Mouse (Mus musculus) liver, embryonic 16.5 days (tissue): Measurements from ENCODE around the gene Atp13a3. TPM values are rescaled to one million over a fixed set of nuclear protein-coding genes. Genes with fewer than 3 reads are reported as not detected.
"Not testable (repeated sequence)": the region's sequence is repeated elsewhere in the genome, so short reads cannot be mapped to it uniquely, and the experiment has no call there.

ENCODE experiments used
- ATAC-seq: fragments of 200-750 bp; cut with Nextera tagmentation; 2 replicates; pipeline ENCODE4 v1.8.0; 2017; ENCODE audit warnings: low read depth, mild to moderate bottlenecking, moderate number of reproducible peaks, moderate library complexity
- H3K27ac ChIP-seq: fragments of 300-500 bp; sonication (generic); 2 replicates; pipeline ENCODE4 v1.5.1; 2014; ENCODE audit warnings: mild to moderate bottlenecking, low read length
- H3K27me3 ChIP-seq: fragments of 300-500 bp; sonication (generic); 2 replicates; pipeline ENCODE4 v1.6.1; 2014; ENCODE audit warnings: low read depth, low read length, mixed read lengths; ENCODE audit not compliant: control insufficient read depth, insufficient read depth
- H3K36me3 ChIP-seq: fragments of 300-500 bp; sonication (generic); 2 replicates; pipeline ENCODE4 v1.6.1; 2014; ENCODE audit warnings: mild to moderate bottlenecking; ENCODE audit not compliant: control insufficient read depth, insufficient read depth
- H3K4me1 ChIP-seq: fragments of 300-500 bp; sonication (generic); 2 replicates; pipeline ENCODE4 v1.6.1; 2014; ENCODE audit warnings: low read depth, low read length, mixed read lengths; ENCODE audit not compliant: control insufficient read depth
- H3K4me2 ChIP-seq: fragments of 300-500 bp; sonication (generic); 2 replicates; pipeline ENCODE4 v1.6.1; 2014; ENCODE audit warnings: low read depth, low read length, mixed read lengths
- H3K4me3 ChIP-seq: fragments of 300-500 bp; sonication (generic); 2 replicates; pipeline ENCODE4 v1.5.1; 2014; ENCODE audit warnings: low read depth, mild to moderate bottlenecking, low read length
- H3K9ac ChIP-seq: fragments of 300-500 bp; sonication (generic); 2 replicates; pipeline ENCODE4 v1.6.1; 2014; ENCODE audit warnings: low read depth, low read length
- H3K9me3 ChIP-seq: fragments of 300-500 bp; sonication (generic); replicated peaks from 2 replicates; pipeline ENCODE4 v1.6.1; 2016; ENCODE audit warnings: low read length; ENCODE audit not compliant: control insufficient read depth
- WGBS: fragments of 180-500 bp; shearing (Covaris S2); extraction: QIAGEN DNeasy Blood & Tissue Kit; methylation state at CpG from one replicate; pipeline ENCODE4 v1.1.7; 2014; ENCODE audit not compliant: insufficient replicate concordance; 5-methylcytosine and 5-hydroxymethylcytosine counted together
- polyA plus RNA-seq: library from polyadenylated mRNA; unstranded; fragments of >200 nt; fragmentation: Nextera tagmentation; extraction: Ambion mirVana; gene quantifications from 2 replicates; pipeline ENCODE4 v1.2.1, GENCODE M21; 2015

Atp13a3 gene
- 5.1 and 6.0 TPM in 2 replicates for polyA plus RNA-seq

DNA sequence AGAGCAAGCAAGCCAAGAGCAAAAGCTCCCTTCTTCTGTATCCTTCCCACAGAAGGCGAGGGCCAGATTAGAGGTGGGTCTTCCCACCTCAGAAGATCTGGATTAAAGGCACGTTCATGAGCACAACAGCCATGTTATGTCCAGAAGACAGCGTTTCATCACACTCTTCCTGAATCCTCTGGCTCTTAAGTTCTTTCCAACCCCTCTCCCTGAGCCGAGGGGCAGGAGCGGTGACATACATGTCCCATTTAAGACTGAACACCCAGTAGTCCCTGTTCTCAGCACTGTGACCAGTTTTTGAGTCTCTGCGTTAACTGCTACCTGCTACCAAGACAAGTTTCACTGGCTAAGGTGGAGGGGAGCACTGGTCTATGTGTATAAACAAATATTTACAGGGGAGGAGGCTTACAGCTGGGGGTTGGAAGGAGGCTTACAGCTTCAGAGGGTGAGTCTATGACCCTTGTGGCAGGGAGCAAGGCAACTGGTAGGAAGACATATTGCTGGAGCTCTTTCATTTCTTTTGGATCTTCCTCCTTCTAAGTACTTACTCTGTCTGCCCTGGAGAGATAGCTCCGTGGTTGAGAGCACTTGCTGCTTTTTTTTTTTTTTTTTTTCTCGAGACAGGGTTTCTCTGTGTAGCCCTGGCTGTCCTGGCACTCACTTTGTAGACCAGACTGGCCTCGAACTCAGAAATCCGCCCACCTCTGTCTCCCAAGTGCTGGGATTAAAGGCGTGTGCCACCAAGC is at the start of gene Atp13a3:
Atp13a3 (minus strand) TSS at position 51 of the 746 bp plus-strand sequence.
- Histone ChIP-seq H3K4me2 (no peak within 1 kb of the TSS), H3K9me3 (no peaks in the 10 kb centered on the region), H3K4me3 (no peak within 1 kb of the TSS), H3K36me3 (no peaks in the 10 kb centered on the region), H3K9ac (no peak within 1 kb of the TSS), H3K27ac (no peak within 1 kb of the TSS), H3K27me3 (no peaks in the 10 kb centered on the region), H3K4me1 (peaks cover 24% of the 10 kb centered on the region)
- ATAC-seq: no peak
- WGBS: 57% methylated on average over 11 of the region's 11 CpGs

DNA sequence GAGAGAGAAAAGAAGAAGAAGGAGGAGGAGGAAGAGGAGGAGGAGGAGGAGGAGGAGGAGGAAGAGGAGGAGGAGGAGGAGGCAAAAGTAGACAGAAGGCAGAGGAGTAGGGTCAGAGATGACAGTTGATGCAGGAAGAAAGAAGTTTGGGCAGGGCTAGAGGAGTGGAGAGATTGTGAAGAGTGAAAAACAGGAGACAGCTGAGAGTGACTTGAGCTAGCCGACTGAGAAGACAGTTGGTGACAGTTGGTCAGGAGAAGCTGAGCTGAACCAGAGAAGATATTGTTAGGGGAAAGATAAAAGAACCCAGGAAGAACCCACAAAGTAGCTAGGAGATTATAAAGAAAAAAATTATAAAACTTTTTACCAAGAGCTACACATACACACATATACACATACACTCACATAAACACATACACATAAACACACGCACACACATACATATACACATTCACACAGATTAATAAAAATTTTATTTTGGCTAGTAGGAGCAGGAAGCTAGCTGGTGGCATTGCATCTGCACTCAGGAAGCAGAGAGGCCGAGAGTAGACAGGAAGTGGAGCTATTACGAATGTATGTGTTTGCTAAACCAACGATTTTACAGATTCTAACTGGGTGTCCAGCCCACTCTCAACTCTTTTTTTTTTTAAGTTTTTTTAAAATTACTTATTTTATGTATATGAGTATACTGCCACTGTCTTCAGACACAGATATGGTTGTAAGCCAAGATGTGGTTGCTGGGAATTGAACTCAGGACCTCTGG is 47.6 kb upstream of the Atp13a3 start:
- H3K27ac ChIP-seq: peak overlapping the region; percentile 10
- no peaks in the 10 kb centered on the region for H3K9me3 ChIP-seq
- no peaks in the 10 kb centered on the region for H3K36me3 ChIP-seq
- peaks cover 18% of the 10 kb centered on the region for H3K4me1 ChIP-seq
- no peak overlapping the region for H3K4me3 ChIP-seq
- no peak overlapping the region for H3K4me2 ChIP-seq
- H3K9ac ChIP-seq: no peak overlapping the region
- ATAC-seq: peak; percentile 36; the same call in 1 of the 2 replicates
- WGBS: 10% methylated on average over 5 of the region's 5 CpGs
- H3K27me3 ChIP-seq: no peaks in the 10 kb centered on the region

DNA sequence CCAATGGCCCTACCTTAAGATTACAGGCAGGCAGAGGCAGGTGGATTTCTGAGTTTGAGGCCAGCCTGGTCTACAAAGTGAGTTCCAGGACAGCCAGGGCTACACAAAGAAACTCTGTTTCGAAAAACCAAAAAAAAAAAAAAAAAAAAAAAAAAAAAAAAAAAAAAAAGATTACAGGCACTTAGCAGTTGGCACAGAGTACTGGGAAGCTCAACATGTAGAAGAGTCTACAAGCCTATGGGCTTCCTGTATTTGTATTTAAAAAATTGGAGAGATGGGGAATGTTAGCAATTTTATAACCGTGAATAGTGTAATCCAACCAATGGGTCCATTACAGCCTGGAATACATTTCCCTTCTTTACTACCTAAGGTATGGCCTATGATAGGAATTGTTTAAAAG is 45.4 kb upstream of the Atp13a3 start:
- ATAC-seq, H3K9ac ChIP-seq, H3K27ac ChIP-seq, H3K4me2 ChIP-seq, H3K4me3 ChIP-seq, H3K36me3 ChIP-seq, H3K27me3 ChIP-seq, H3K9me3 ChIP-seq: not testable (repeated sequence)
- 79% methylated on average over 2 of the region's 2 CpGs for WGBS
- H3K4me1 ChIP-seq: peaks cover 12% of the 10 kb centered on the region

DNA sequence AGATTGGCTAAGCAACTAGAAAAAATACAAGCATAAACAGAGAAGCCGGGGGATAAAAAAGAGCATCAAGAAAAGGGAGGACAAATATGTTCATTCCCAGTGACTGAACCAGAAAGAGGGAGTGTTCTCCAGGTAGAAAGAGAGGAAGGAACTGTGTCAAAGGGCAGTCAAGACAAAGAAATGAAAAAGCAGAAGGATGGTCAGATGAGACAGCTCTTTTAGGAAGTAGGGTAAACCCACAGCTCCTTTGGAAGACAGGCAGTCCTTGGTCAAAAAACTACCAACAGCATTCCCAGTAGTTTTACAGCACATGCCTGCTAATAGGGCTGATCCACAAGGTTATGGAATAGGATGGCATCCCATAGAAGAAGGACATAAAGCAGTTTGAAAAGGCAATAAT is 43.2 kb upstream of the Atp13a3 start:
- Histone ChIP-seq H3K9me3 (no peaks in the 10 kb centered on the region), H3K4me1 (peaks cover 11% of the 10 kb centered on the region), H3K9ac (no peak overlapping the region), H3K4me3 (no peak overlapping the region), H3K27ac (no peak overlapping the region), H3K36me3 (no peaks in the 10 kb centered on the region), H3K4me2 (no peak overlapping the region), H3K27me3 (no peaks in the 10 kb centered on the region)
- ATAC-seq: no peak
- WGBS: 70% methylated on average over 1 of the region's 1 CpGs

DNA sequence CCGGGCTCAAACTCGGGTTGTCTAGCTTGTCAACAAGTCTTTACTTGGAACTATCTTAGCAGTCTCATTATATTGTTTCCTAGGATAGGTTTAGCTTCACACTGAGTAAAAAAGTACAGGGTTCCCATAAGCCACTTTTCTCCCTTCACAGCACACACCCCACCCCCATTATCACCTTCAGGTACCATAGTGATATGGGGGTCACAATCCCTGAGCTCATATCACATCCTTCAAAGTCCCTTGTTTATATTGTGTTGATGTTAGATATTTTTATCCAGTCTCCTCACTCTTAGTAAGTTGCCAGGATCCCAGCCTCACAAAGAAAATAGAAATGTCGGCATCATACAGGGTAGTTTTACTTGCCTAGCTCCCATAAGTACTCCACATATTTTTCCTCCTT is 42.4 kb upstream of the Atp13a3 start:
- H3K4me2 ChIP-seq: no peak overlapping the region
- H3K27ac ChIP-seq: no peak overlapping the region
- H3K4me3 ChIP-seq: no peak overlapping the region
- no peaks in the 10 kb centered on the region for H3K36me3 ChIP-seq
- no peak overlapping the region for H3K9ac ChIP-seq
- peak; percentile 55; the same call in 1 of the 2 replicates for ATAC-seq
- H3K4me1 ChIP-seq: peaks cover 7% of the 10 kb centered on the region
- no peaks in the 10 kb centered on the region for H3K9me3 ChIP-seq
- WGBS: 61% methylated on average over 3 of the region's 3 CpGs
- no peaks in the 10 kb centered on the region for H3K27me3 ChIP-seq

DNA sequence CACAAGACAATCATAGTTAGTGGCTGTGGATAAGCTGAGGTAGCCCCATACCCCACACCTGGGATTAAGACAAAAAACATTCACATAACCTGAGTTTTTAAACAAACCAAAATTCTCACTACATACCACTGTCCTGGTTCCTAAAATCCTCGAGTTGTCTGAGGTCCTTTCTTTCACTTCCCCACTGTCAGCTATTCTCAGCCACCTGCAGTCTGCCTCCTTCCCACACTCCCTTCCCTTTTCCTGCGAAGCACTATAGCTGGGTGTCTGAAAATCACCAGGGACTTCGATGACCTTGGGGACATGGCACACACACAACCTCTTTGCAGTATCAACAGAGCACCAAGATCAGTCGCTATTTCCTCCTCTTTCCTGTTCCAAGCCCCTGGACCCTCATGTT is 41.9 kb upstream of the Atp13a3 start:
- peaks cover 7% of the 10 kb centered on the region for H3K4me1 ChIP-seq
- H3K4me3 ChIP-seq: no peak overlapping the region
- H3K9ac ChIP-seq: no peak overlapping the region
- no peaks in the 10 kb centered on the region for H3K27me3 ChIP-seq
- WGBS: 46% methylated on average over 4 of the region's 4 CpGs
- H3K36me3 ChIP-seq: no peaks in the 10 kb centered on the region
- ATAC-seq: no peak
- H3K9me3 ChIP-seq: no peaks in the 10 kb centered on the region
- H3K27ac ChIP-seq: no peak overlapping the region
- no peak overlapping the region for H3K4me2 ChIP-seq

DNA sequence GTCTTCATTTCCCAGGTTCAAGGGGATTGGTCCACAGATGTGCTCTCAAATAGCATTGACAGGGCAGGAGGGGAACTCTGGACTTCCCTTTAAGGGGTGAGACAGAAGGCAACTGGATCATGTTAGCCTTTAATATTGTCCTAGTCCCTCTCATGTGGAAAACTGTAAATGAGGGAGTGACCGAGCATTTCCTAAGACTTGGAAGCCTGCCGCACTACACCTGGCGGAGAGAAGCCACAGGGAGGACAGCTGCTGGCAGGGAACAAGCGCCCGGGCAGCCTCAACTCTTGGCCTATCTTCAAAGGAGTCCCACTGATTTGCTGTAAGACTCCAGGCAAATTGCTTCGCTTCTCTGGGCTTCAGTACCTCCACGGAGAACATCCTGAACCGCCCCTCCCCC is 37.6 kb upstream of the Atp13a3 start:
- no peaks in the 10 kb centered on the region for H3K27me3 ChIP-seq
- no peak overlapping the region for H3K9ac ChIP-seq
- peaks cover 7% of the 10 kb centered on the region for H3K4me1 ChIP-seq
- WGBS: 65% methylated on average over 8 of the region's 8 CpGs
- ATAC-seq: no peak
- H3K27ac ChIP-seq: no peak overlapping the region
- no peak overlapping the region for H3K4me2 ChIP-seq
- no peaks in the 10 kb centered on the region for H3K36me3 ChIP-seq
- no peak overlapping the region for H3K4me3 ChIP-seq
- no peaks in the 10 kb centered on the region for H3K9me3 ChIP-seq

DNA sequence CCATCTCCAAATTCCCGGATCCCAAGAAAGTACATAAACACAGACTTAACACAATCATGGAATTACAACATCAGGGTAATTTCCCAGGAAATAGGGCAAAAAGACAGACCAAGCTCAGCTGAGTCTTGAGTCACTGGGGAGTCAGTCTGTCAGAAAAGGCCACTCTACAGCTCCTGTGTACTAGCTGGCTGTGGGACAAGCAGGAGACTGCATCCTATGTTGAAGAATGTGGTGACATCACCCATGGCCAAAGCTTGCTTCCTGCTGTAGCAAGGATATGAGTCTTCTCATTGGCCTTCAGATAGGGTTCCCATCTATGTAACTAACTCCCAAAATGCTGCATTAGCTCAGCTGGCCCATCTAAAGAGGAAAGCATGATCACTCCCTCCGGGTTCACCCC is 36.7 kb upstream of the Atp13a3 start:
- Histone ChIP-seq H3K4me1 (no peaks in the 10 kb centered on the region; the same call in 1 of the 2 replicates), H3K9me3 (no peaks in the 10 kb centered on the region), H3K27me3 (no peaks in the 10 kb centered on the region), H3K36me3 (no peaks in the 10 kb centered on the region), H3K4me2 (no peak overlapping the region), H3K9ac (no peak overlapping the region), H3K27ac (no peak overlapping the region), H3K4me3 (no peak overlapping the region)
- WGBS: 75% methylated on average over 2 of the region's 2 CpGs
- ATAC-seq: no peak

DNA sequence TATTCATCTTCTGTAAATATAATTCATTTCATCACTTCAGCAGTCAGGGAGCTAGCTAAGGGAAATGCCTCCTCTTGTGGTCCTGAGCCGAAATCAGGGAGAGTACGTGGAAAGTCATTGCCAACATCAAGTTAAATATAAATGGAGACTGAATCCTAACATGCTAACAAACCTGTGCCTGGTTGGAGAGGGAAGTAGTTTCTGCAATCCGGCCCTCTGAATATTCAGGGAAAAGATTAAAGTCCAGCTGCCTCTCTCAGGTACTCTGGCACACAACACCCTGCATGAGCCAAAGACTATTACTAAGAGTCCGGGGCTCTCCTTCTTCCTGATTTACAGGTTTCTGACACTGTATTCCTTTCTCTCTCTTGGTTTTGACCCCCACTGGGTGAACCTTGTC is 35.6 kb upstream of the Atp13a3 start:
- no peaks in the 10 kb centered on the region for H3K27me3 ChIP-seq
- WGBS: 67% methylated on average over 4 of the region's 4 CpGs
- no peak overlapping the region for H3K4me3 ChIP-seq
- no peak overlapping the region for H3K4me2 ChIP-seq
- peak; percentile 62 for ATAC-seq
- no peaks in the 10 kb centered on the region for H3K36me3 ChIP-seq
- no peak overlapping the region for H3K27ac ChIP-seq
- H3K4me1 ChIP-seq: no peaks in the 10 kb centered on the region; the same call in 1 of the 2 replicates
- H3K9ac ChIP-seq: no peak overlapping the region
- H3K9me3 ChIP-seq: no peaks in the 10 kb centered on the region
